Mouse (Mus musculus) erythroblast, embryonic 14.5 days (primary cell): Measurements from ENCODE around the gene Ccdc33.

Experiments
- GATA1 ChIP-seq: IDR thresholded peaks from 2 replicates; pipeline ENCODE4 v1.6.1; 2012; ENCODE audit warnings: low read length, inconsistent platforms, mixed read lengths
- TAL1 ChIP-seq: IDR thresholded peaks from 3 replicates; pipeline ENCODE4 v1.6.1; 2012; ENCODE audit warnings: low read length, inconsistent platforms, mixed read lengths

- TF ChIP-seq GATA1 = no peak
- no peak for TF ChIP-seq TAL1
Measured at GRCm38 (mm10) chr9:57988098-57988497, 130.5 kb downstream of the Ccdc33 start.
